Mouse (Mus musculus) cerebellum, adult 2 months (tissue): ENCODE measurements at regions not wholly inside any gene's neighbourhood (a gene's known extent, or its start where the extent isn't known, plus 50 kb on each side); places are given as distances from the start of the nearest gene placed in this dataset.

Experiments
- CTCF ChIP-seq: fragments of 200-500 bp; IDR thresholded peaks from 2 replicates; pipeline ENCODE4 v1.5.1; 2011; ENCODE audit warnings: low read depth, mild to moderate bottlenecking, control low read depth, low read length, moderate library complexity, borderline replicate concordance; ENCODE audit not compliant: insufficient read depth
- POLR2A ChIP-seq: fragments of 200-500 bp; IDR thresholded peaks from 2 replicates; pipeline ENCODE4 v1.6.1; 2011; ENCODE audit warnings: low read length, control low read depth, borderline replicate concordance; ENCODE audit not compliant: insufficient read depth

- no peak for TF ChIP-seq CTCF
- no peak for TF ChIP-seq POLR2A
These were observed 114.6 kb upstream of the Prok2 start for GRCm38 (mm10) chr6:99840823-99841222.
